ENCODE assay signal across 8 mouse cellular contexts in the genomic region with DNA sequence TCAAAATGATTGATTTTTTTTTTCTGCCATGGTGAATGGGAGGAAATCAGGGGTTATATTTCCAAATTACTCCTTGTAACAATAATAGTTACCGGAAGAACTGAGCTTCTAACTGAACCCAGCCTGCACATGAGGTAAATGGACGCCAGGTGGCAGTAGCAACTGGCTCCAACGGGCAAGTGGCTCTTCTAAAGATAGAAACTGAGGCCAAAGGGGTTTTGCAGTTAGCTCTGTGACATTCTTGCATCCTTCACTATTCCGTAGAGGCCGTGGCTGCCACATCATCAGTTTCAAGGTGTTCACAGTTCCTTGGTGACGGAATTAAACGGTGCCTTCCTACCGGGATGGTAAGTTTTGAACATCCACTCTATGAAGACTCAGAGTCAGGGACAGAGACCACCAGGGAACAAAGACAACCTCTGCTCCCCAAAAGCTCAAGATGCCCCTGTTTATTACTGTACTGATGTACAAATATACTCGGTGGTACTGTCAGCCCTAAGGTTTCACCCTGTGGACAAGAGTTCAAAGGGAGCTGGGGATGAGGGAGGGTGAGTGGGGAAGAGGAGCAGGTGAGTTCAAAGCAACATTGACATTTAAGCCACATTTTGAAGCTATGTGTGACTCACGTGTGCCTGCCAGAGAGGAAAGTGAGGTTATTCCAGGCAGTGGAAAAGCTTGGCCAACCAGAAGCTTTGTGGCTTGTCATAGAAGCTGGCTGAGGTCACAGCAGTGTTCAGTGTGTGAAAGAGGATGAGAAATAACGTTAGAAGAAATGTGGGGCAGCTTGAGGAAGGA.
DNase-seq lines count a peak whose midpoint lies in the region; ATAC-seq lines count a peak whose summit lies in the region.
"Had no signal": no experiment of that assay in that cellular context is flagged by ENCODE, and none has a peak within 500 bp of the region (broad histone marks: within the 10 kb centered on the region; RNA-seq: fewer than 3 reads in every experiment).

No protein-coding gene starts in this region.

- peak; percentile 10 for DNase-seq in right cerebral cortex, adult 18-20 months
- no peak for DNase-seq in right cerebral cortex, postnatal 4 days
- peak; percentile 52 to 66 for DNase-seq in adrenal gland, adult 18-20 months (ENCODE audit: low spot score in 2 of 2)
- DNase-seq in embryonic facial prominence, embryonic 11.5 days (ENCODE audit: low spot score): peak; percentile 71
- peak; percentile 61 for DNase-seq in hindbrain, embryonic 14.5 days (ENCODE audit: low spot score)
- peak; percentile 59 for DNase-seq in liver, embryonic 13.5 days
- DNase-seq in retina, postnatal 1 day: peak; percentile 44

- H3K4me1 ChIP-seq in embryonic facial prominence, embryonic 11.5 days (ENCODE audit: control insufficient read depth, insufficient read depth, low read length): no peaks in the 10 kb centered on the region
- no peaks in the 10 kb centered on the region for H3K4me1 ChIP-seq in hindbrain, embryonic 14.5 days (replicated peaks; ENCODE audit: control insufficient read depth, insufficient read depth, low read length)
- H3K4me1 ChIP-seq in liver, embryonic 13.5 days (replicated peaks): peaks cover 19% of the 10 kb centered on the region
- H3K4me1 ChIP-seq: stomach, embryonic 15.5 days had no signal

- no peaks in the 10 kb centered on the region for H3K36me3 ChIP-seq in embryonic facial prominence, embryonic 11.5 days (replicated peaks; ENCODE audit: control insufficient read depth, insufficient read depth, low read depth, low read length)
- H3K36me3 ChIP-seq in hindbrain, embryonic 14.5 days (replicated peaks; ENCODE audit: control insufficient read depth, insufficient read depth): no peaks in the 10 kb centered on the region
- H3K36me3 ChIP-seq in liver, embryonic 13.5 days: no peaks in the 10 kb centered on the region
- H3K36me3 ChIP-seq: stomach, embryonic 15.5 days had no signal

- H3K9me3 ChIP-seq in embryonic facial prominence, embryonic 11.5 days (replicated peaks; ENCODE audit: control insufficient read depth, low read length): no peaks in the 10 kb centered on the region
- H3K9me3 ChIP-seq in hindbrain, embryonic 14.5 days (ENCODE audit: control insufficient read depth, low read length): no peaks in the 10 kb centered on the region
- H3K9me3 ChIP-seq in liver, embryonic 13.5 days (replicated peaks): no peaks in the 10 kb centered on the region
- H3K9me3 ChIP-seq: stomach, embryonic 15.5 days had no signal

- ATAC-seq in embryonic facial prominence, embryonic 11.5 days (replicated peaks; ENCODE audit: insufficient number of reproducible peaks, low FRiP score, low TSS enrichment, low read depth): no peak
- ATAC-seq in hindbrain, embryonic 14.5 days (ENCODE audit: low FRiP score): no peak
- peak; percentile 38; the same call in 1 of the 2 replicates for ATAC-seq in liver, embryonic 13.5 days (ENCODE audit: low read depth)

- H3K4me3 ChIP-seq in embryonic facial prominence, embryonic 11.5 days (ENCODE audit: low read depth, low read length): no peak overlapping the region
- no peak overlapping the region for H3K4me3 ChIP-seq in hindbrain, embryonic 14.5 days (replicated peaks; ENCODE audit: low read length)
- H3K4me3 ChIP-seq in liver, embryonic 13.5 days (replicated peaks): no peak overlapping the region
- H3K4me3 ChIP-seq: stomach, embryonic 15.5 days had no signal

- H3K9ac ChIP-seq in embryonic facial prominence, embryonic 11.5 days (replicated peaks; ENCODE audit: low read length): no peak overlapping the region
- H3K9ac ChIP-seq in hindbrain, embryonic 14.5 days: no peak overlapping the region
- no peak overlapping the region for H3K9ac ChIP-seq in liver, embryonic 13.5 days
- H3K9ac ChIP-seq: stomach, embryonic 15.5 days had no signal

- H3K27me3 ChIP-seq in embryonic facial prominence, embryonic 11.5 days (ENCODE audit: control insufficient read depth, insufficient read depth, low read length): no peaks in the 10 kb centered on the region
- H3K27me3 ChIP-seq in hindbrain, embryonic 14.5 days (ENCODE audit: control insufficient read depth, insufficient read depth, low read length): no peaks in the 10 kb centered on the region
- H3K27me3 ChIP-seq in liver, embryonic 13.5 days: no peaks in the 10 kb centered on the region
- H3K27me3 ChIP-seq: stomach, embryonic 15.5 days had no signal

- 46% methylated on average over 11 of the region's 11 CpGs for WGBS in embryonic facial prominence, embryonic 11.5 days
- WGBS in hindbrain, embryonic 14.5 days: 44% methylated on average over 11 of the region's 11 CpGs
- 17% methylated on average over 11 of the region's 11 CpGs for WGBS in liver, embryonic 13.5 days (ENCODE audit: insufficient replicate concordance)

- no peak overlapping the region for H3K4me2 ChIP-seq in embryonic facial prominence, embryonic 11.5 days (ENCODE audit: low read depth, low read length)
- no peak overlapping the region for H3K4me2 ChIP-seq in hindbrain, embryonic 14.5 days (replicated peaks)
- no peak overlapping the region for H3K4me2 ChIP-seq in liver, embryonic 13.5 days
- H3K4me2 ChIP-seq: stomach, embryonic 15.5 days had no signal

- no peak overlapping the region for H3K27ac ChIP-seq in embryonic facial prominence, embryonic 11.5 days (replicated peaks; ENCODE audit: low read depth, low read length)
- no peak overlapping the region for H3K27ac ChIP-seq in hindbrain, embryonic 14.5 days
- no peak overlapping the region for H3K27ac ChIP-seq in liver, embryonic 13.5 days
- H3K27ac ChIP-seq: stomach, embryonic 15.5 days had no signal
